Mouse (Mus musculus) neural tube, embryonic 14.5 days (tissue): ENCODE results near the gene Clec3a. TPM values are rescaled to one million over a fixed set of nuclear protein-coding genes. Genes with fewer than 3 reads are reported as not detected.
A peak's percentile ranks its signal among the peaks of the same experiment; 100 is the strongest.

Source experiments
- ATAC-seq: fragments of 200-750 bp; cut with Nextera tagmentation; 2 replicates; pipeline ENCODE4 v1.8.0; 2017; ENCODE audit warnings: low read depth, mild to moderate bottlenecking, moderate TSS enrichment, moderate library complexity
- H3K27ac ChIP-seq: fragments of 300-500 bp; sonication (generic); 2 replicates; pipeline ENCODE4 v1.5.1; 2014; ENCODE audit warnings: low read depth, mild to moderate bottlenecking, control low read depth, low read length, moderate library complexity, mixed read lengths
- H3K27me3 ChIP-seq: fragments of 300-500 bp; sonication (generic); 2 replicates; pipeline ENCODE4 v1.6.1; 2014; ENCODE audit warnings: low read length; ENCODE audit not compliant: control insufficient read depth, insufficient read depth
- H3K36me3 ChIP-seq: fragments of 300-500 bp; sonication (generic); 2 replicates; pipeline ENCODE4 v1.6.1; 2014; ENCODE audit warnings: low read length, mixed read lengths; ENCODE audit not compliant: control insufficient read depth, insufficient read depth
- H3K4me1 ChIP-seq: fragments of 300-500 bp; sonication (generic); 2 replicates; pipeline ENCODE4 v1.6.1; 2014; ENCODE audit warnings: low read length; ENCODE audit not compliant: control insufficient read depth, insufficient read depth
- H3K4me2 ChIP-seq: fragments of 300-500 bp; sonication (generic); 2 replicates; pipeline ENCODE4 v1.6.1; 2014; ENCODE audit warnings: mild to moderate bottlenecking, low read depth, low read length, control low read depth
- H3K4me3 ChIP-seq: fragments of 300-500 bp; sonication (generic); 2 replicates; pipeline ENCODE4 v1.5.1; 2014; ENCODE audit warnings: low read depth, low read length, control low read depth, mixed read lengths
- H3K9ac ChIP-seq: fragments of 300-500 bp; sonication (generic); replicated peaks from 2 replicates; pipeline ENCODE4 v1.6.1; 2014; ENCODE audit warnings: low read depth, mild to moderate bottlenecking, control low read depth, low read length, mixed read lengths
- H3K9me3 ChIP-seq: fragments of 300-500 bp; sonication (generic); 2 replicates; pipeline ENCODE4 v1.6.1; 2016; ENCODE audit warnings: low read length; ENCODE audit not compliant: control insufficient read depth
- WGBS: fragments of 180-500 bp; shearing (Covaris S2); extraction: QIAGEN DNeasy Blood & Tissue Kit; methylation state at CpG from one replicate; pipeline ENCODE4 v1.1.7; 2014; 5-methylcytosine and 5-hydroxymethylcytosine counted together
- polyA plus RNA-seq: library from polyadenylated mRNA; unstranded; fragments of >200 nt; fragmentation: Nextera tagmentation; extraction: Ambion mirVana; gene quantifications from 2 replicates; pipeline ENCODE4 v1.2.1, GENCODE M21; 2014

Gene Clec3a
- not detected in 2 replicates for polyA plus RNA-seq

DNA sequence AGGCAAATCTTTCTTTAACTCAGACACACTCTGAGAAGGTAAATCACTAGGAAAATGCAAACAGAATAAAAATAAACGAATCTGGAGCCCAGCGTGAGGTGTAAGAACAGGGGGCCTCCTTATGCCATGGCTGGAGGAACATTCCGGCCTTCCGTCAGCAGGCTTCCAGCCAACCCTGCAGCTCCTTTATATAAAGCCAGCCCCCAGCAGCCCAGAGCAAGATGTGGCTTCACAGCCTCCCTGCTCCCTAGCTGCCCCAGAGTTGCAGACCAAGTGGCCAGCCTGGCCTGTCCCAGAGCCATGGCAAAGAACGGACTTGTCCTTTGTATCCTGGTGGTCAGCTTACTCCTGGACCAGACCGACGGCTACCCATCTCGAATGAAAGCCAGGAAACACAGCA lies at the start of gene Clec3a:
TSS of gene Clec3a (plus strand) at position 301 of the 400 bp plus-strand sequence.
- Histone ChIP-seq H3K9ac (no peak within 1 kb of the TSS), H3K9me3 (no peaks in the 10 kb centered on the region), H3K27ac (no peak within 1 kb of the TSS), H3K4me2 (no peak within 1 kb of the TSS), H3K4me3 (no peak within 1 kb of the TSS), H3K27me3 (no peaks in the 10 kb centered on the region), H3K36me3 (no peaks in the 10 kb centered on the region), H3K4me1 (no peaks in the 10 kb centered on the region)
- 79% methylated on average over 8 of the region's 8 CpGs for WGBS
- no peak for ATAC-seq

DNA sequence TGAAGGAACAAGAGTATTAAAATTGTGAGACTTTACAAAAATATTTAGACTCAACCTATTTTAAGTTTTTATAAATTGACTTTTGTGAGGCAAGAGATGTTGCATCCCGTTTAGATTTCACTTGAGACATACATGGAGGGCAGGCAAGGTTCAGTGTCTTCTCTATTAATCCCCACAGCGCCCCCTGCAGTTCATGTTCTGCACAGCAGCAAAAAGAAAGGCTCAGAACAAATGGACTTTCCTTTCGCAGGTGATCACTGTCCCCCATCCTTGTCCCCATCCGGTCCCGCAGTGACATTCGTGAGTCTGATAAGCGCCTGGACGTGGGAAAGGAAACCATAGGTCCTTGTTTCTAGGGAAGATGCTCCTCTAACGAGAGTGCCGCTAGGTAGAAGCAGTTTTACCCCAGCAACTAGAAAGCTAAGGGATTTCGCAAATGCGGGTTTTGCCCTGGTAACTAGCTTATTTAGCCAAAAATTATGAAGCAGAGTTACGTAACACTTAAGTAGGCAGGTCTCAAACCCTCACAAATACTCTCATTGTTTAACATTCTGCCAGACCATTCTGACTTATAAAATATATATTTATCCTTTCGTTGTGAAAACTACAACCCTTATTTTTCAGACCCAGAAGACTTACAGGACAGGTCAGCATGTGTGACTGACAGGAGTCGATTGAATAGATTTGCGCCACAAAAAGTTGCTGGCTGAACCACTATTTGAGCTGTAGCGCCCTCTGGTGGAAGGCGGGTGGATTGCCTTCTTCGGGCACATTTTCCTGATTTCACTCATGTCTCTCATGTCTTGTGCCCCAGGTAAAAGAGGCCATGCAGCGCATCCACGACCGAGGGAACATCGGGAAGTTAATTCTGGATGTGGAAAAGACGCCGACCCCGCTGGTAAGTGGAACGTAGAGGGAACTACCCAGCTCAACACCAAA lies 48.6 kb upstream of the Clec3a start:
- 38% methylated on average over 27 of the region's 27 CpGs for WGBS
- Histone ChIP-seq H3K4me2 (peak overlapping the region; percentile 2; the same call in 1 of the 2 replicates), H3K4me1 (0 out of 2 replicates have a peak, but pooled peaks cover 2% of the 10 kb centered on the region), H3K27ac (no peak overlapping the region), H3K4me3 (no peak overlapping the region), H3K9me3 (no peaks in the 10 kb centered on the region), H3K36me3 (no peaks in the 10 kb centered on the region), H3K27me3 (no peaks in the 10 kb centered on the region), H3K9ac (no peak overlapping the region)
- no peak; the same call in 1 of the 2 replicates for ATAC-seq

DNA sequence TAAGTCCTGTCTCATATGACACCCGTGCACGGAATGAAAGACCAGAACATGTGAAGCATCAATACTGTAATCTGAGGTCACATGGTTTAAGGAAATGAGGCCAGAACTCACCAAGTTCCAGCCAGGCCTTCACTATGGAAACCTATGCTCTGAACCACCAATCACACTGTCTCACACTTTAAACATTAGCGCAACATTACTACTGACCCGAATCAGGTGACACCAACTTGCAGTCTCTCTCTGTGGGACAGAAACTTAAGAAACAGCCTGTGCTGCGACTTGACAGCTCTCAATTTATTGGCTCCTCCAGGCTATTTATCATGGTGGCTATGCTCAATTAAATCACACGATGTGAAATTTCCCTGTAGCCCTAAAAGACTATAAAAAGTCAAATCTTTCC lies 43.5 kb upstream of the Clec3a start:
- H3K27ac ChIP-seq = no peak overlapping the region
- 58% methylated on average over 6 of the region's 6 CpGs for WGBS
- ATAC-seq = no peak
- no peak overlapping the region for H3K4me2 ChIP-seq
- H3K9ac ChIP-seq = no peak overlapping the region
- no peaks in the 10 kb centered on the region for H3K36me3 ChIP-seq
- H3K27me3 ChIP-seq = no peaks in the 10 kb centered on the region
- H3K4me1 ChIP-seq = no peaks in the 10 kb centered on the region
- H3K9me3 ChIP-seq = no peaks in the 10 kb centered on the region
- H3K4me3 ChIP-seq = no peak overlapping the region

DNA sequence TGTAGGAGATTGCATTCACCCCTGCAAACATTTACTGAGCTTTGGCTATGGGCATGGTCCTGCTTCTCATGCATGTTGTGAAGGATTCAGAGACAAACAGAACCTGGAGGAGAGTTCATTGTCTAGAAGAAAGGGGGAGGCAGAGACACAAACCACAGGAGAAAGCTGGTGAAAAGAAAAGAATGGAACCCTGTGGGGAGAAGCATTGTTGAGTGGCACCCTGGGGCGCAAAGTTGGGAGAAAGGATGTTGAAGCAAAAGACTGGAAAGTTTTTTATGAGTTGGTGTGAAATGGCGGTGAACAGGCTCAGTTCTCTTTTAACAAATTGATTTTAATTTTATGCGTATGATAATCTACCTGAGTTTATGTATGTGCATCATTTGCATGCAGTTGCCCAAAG lies 33.7 kb upstream of the Clec3a start:
- Histone ChIP-seq H3K4me3 (no peak overlapping the region), H3K9ac (no peak overlapping the region), H3K9me3 (no peaks in the 10 kb centered on the region), H3K4me1 (no peaks in the 10 kb centered on the region), H3K4me2 (no peak overlapping the region), H3K36me3 (no peaks in the 10 kb centered on the region), H3K27me3 (no peaks in the 10 kb centered on the region), H3K27ac (no peak overlapping the region)
- WGBS = 83% methylated on average over 3 of the region's 3 CpGs
- ATAC-seq = no peak

DNA sequence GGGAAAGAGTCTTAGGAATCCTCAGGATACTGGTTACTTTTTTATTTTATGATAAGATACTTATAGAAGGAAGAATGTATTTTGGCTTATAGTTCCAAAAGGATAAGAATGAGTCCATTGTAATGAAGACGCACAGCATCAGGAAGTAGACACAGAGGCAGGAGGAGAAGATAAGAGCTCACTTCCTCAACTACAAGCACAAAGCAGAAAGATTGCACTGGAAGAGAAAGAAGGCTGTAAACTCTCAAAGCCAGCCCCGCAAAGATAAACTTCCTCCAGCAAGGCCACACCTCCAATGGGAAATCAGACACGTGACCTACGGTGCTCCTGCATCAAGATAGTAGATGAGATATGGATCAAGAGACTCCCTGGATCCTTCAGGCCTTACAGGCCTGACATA lies 30.4 kb upstream of the Clec3a start:
- whole genome bisulfite sequencing = 82% methylated on average over 4 of the region's 4 CpGs
- Histone ChIP-seq H3K4me3 (no peak overlapping the region), H3K4me2 (no peak overlapping the region), H3K27ac (no peak overlapping the region), H3K4me1 (no peaks in the 10 kb centered on the region), H3K9ac (no peak overlapping the region), H3K9me3 (no peaks in the 10 kb centered on the region), H3K27me3 (no peaks in the 10 kb centered on the region), H3K36me3 (no peaks in the 10 kb centered on the region)
- no peak for ATAC-seq

DNA sequence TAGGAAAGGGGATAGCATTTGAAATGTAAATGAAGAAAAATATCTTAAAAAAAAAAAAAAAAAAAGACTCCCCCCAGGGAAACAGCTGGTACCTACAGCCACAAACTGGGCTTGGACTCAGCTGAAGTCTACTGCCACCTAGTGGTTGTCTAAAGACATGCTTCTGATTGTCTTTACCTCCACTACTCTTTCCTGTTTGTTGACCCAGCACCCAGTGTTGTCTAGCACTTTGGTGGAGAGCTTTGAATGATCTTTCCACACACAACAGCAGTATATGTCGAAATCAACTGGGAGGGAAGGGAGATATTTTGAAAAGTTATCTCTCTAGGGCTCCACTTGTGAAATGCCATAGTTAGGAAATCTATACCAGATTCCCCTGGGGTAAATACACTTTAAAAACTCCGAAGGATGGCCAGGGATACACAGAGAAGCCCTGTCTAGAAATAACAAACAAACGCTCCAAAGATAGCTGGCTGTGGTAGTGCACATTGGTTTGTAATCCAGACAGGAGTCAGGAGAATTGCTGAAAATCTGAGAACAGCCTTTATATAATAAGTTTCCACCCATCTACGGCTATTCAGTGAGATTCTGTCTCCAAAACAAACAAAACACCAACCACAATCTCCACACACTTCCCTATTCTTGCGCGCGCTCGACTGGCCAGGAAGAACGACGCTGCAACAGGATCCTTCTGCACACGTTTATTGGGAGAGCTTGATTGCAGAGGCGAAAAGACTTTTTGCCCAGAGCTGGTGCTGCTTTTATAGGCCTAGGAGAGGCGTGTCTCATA lies 27.2 kb upstream of the Clec3a start:
- H3K4me2 ChIP-seq = no peak overlapping the region
- 89% methylated on average over 11 of the region's 13 CpGs for WGBS
- H3K4me1 ChIP-seq = no peaks in the 10 kb centered on the region
- no peaks in the 10 kb centered on the region for H3K27me3 ChIP-seq
- no peaks in the 10 kb centered on the region for H3K9me3 ChIP-seq
- no peak for ATAC-seq
- no peaks in the 10 kb centered on the region for H3K36me3 ChIP-seq
- H3K27ac ChIP-seq = no peak overlapping the region
- no peak overlapping the region for H3K4me3 ChIP-seq
- no peak overlapping the region for H3K9ac ChIP-seq

DNA sequence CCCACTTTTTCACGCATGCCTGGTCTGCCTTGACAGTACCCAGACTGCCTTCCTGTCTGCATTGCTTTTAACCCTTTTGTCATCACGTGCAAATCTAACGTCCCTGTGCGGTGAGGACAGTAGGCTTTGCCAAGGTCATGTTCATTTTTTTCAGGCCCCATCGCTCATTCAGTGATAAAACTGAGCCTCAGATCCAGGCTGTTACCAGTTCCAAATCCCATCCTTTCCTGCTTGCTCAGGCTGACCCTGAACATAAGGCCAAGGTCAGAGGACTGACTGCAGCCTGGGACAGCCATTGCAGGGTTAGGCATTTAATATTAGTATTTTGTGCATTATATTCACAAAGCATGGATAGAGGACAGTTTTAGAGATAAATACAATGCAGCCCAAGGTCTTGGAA lies 19.6 kb upstream of the Clec3a start:
- Histone ChIP-seq H3K9me3 (no peaks in the 10 kb centered on the region), H3K27ac (no peak overlapping the region), H3K9ac (no peak overlapping the region), H3K36me3 (no peaks in the 10 kb centered on the region), H3K4me3 (no peak overlapping the region), H3K4me1 (no peaks in the 10 kb centered on the region), H3K4me2 (no peak overlapping the region), H3K27me3 (no peaks in the 10 kb centered on the region)
- 90% methylated on average over 5 of the region's 5 CpGs for WGBS
- ATAC-seq = no peak

DNA sequence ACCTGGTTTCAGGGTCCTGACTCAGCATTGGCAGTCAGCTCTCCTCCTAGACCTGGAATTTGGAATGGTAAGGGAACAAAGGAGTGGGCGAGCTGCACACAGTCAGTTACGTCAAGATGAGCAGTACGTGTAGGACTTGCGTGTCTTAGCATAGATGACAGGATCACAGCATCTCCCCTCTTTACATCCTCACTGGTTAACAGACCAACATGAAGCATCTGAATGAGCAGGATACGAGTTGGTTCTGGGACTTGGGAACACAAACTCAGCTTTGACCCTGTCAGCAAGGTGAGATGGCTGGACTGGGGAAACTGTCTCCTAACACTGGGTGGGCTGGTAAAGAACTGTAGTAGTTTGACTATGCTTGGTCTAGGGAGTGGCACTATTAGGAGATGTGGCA lies 18.6 kb upstream of the Clec3a start:
- H3K4me2 ChIP-seq = no peak overlapping the region
- no peak overlapping the region for H3K9ac ChIP-seq
- WGBS = 96% methylated on average over 5 of the region's 5 CpGs
- H3K27ac ChIP-seq = no peak overlapping the region
- H3K9me3 ChIP-seq = no peaks in the 10 kb centered on the region
- H3K4me1 ChIP-seq = no peaks in the 10 kb centered on the region
- no peaks in the 10 kb centered on the region for H3K27me3 ChIP-seq
- no peak overlapping the region for H3K4me3 ChIP-seq
- no peak for ATAC-seq
- H3K36me3 ChIP-seq = no peaks in the 10 kb centered on the region

DNA sequence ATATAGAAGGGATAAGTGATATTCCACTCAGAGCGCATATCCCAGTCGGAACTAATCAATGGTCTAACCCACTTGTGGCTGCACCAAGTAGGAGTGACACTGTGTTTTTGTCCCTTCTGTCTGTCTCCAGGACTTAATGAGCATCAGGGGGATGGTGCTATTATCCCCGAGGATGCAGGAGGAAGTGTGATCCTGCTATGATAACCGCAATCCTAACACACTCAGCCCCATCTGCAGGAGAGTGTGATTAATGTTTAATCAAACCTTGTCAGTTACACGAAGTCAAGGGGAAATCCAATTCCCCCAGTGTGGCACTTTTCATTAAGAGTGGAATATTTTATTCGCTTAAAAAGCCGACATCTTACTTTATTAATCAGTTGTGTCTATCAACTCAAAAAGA lies 16.2 kb upstream of the Clec3a start:
- ATAC-seq = no peak

More for the DNA sequence above, 16.2 kb upstream of the Clec3a start:
- Histone ChIP-seq H3K36me3 (no peaks in the 10 kb centered on the region), H3K27me3 (no peaks in the 10 kb centered on the region), H3K27ac (no peak overlapping the region), H3K4me3 (no peak overlapping the region), H3K9me3 (no peaks in the 10 kb centered on the region), H3K4me1 (no peaks in the 10 kb centered on the region), H3K4me2 (no peak overlapping the region), H3K9ac (no peak overlapping the region)
- 48% methylated on average over 7 of the region's 7 CpGs for WGBS
